Mouse (Mus musculus) hindbrain, embryonic 15.5 days (tissue): ENCODE measurements at regions not wholly inside any gene's neighbourhood (a gene's known extent, or its start where the extent isn't known, plus 50 kb on each side); places are given as distances from the start of the nearest gene placed in this dataset.

Experiments used
- ATAC-seq: fragments of 200-750 bp; cut with Nextera tagmentation; 2 replicates; pipeline ENCODE4 v1.8.0; 2017; ENCODE audit warnings: low read depth, moderate number of reproducible peaks, moderate TSS enrichment; ENCODE audit not compliant: low FRiP score
- H3K27ac ChIP-seq: fragments of 300-500 bp; sonication (generic); replicated peaks from 2 replicates; pipeline ENCODE4 v1.5.1; 2015; ENCODE audit warnings: mild to moderate bottlenecking, inconsistent platforms
- H3K27me3 ChIP-seq: fragments of 300-500 bp; sonication (generic); 2 replicates; pipeline ENCODE4 v1.6.1; 2015; ENCODE audit warnings: control low read depth, inconsistent platforms
- H3K36me3 ChIP-seq: fragments of 300-500 bp; sonication (generic); 2 replicates; pipeline ENCODE4 v1.6.1; 2015; ENCODE audit warnings: control low read depth, inconsistent platforms
- H3K4me1 ChIP-seq: fragments of 300-500 bp; sonication (generic); replicated peaks from 2 replicates; pipeline ENCODE4 v1.6.1; 2015; ENCODE audit warnings: control low read depth, inconsistent platforms
- H3K4me2 ChIP-seq: fragments of 300-500 bp; sonication (generic); 2 replicates; pipeline ENCODE4 v1.6.1; 2015; ENCODE audit warnings: moderate library complexity, mild to moderate bottlenecking, inconsistent platforms
- H3K4me3 ChIP-seq: fragments of 300-500 bp; sonication (generic); 2 replicates; pipeline ENCODE4 v1.5.1; 2015; ENCODE audit warnings: mild to moderate bottlenecking, inconsistent platforms
- H3K9ac ChIP-seq: fragments of 300-500 bp; sonication (generic); 2 replicates; pipeline ENCODE4 v1.6.1; 2015; ENCODE audit warnings: inconsistent platforms
- H3K9me3 ChIP-seq: fragments of 300-500 bp; sonication (generic); 2 replicates; pipeline ENCODE4 v1.6.1; 2016; ENCODE audit warnings: control low read depth, inconsistent platforms
- WGBS: fragments of 180-500 bp; shearing (Covaris S2); methylation state at CpG from one replicate; pipeline ENCODE4 v1.1.7; 2015; 5-methylcytosine and 5-hydroxymethylcytosine counted together

DNA sequence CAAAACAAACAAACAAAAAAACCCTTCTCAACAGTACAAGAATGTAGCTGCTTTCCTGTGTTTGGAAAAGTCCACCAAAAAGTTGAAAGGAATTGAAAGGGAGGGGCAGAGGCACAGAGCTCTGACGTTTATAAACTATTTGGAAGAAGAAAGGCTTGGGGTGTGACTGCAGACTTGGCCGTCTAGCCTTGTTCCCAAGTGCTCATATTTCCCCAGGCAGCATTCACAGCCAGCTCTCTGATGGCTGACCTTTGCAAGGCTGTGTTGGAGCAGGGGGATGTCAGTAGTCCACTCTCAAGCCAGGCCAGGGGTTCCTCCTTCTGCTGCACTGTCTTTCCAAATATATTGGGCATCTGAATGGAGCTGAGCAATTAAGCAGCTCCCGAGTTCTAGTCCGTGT is 534.5 kb downstream of the 1700129C05Rik start:
- H3K27me3 ChIP-seq, result no peaks in the 10 kb centered on the region
- H3K4me3 ChIP-seq, result no peak overlapping the region
- H3K4me1 ChIP-seq, result no peaks in the 10 kb centered on the region
- 60% methylated on average over 4 of the region's 4 CpGs for WGBS
- no peak for ATAC-seq
- no peaks in the 10 kb centered on the region for H3K36me3 ChIP-seq
- H3K9ac ChIP-seq, result no peak overlapping the region
- H3K27ac ChIP-seq, result no peak overlapping the region
- H3K9me3 ChIP-seq, result no peaks in the 10 kb centered on the region
- no peak overlapping the region for H3K4me2 ChIP-seq

DNA sequence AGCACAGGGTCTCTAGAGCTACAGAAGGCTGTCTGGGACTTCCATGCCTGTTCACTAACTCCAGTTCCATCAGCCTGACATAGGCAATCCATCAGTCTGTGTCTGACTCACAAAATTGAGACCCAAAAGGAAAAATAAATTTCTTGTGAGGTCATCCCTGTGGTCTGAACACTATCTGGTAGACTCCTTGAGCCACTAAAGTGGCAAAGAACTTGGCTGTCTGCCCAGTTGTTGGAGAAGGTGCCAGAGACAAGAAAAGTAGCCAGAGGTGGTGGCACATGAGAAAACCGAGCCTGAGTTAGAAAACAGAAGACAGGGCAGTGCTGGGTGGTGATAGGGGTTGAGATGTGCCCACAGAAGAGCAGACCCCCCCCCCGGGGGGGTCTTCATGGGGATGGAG is 535.0 kb downstream of the 1700129C05Rik start:
- 64% methylated on average over 2 of the region's 2 CpGs for WGBS
- H3K4me2 ChIP-seq, result no peak overlapping the region

DNA sequence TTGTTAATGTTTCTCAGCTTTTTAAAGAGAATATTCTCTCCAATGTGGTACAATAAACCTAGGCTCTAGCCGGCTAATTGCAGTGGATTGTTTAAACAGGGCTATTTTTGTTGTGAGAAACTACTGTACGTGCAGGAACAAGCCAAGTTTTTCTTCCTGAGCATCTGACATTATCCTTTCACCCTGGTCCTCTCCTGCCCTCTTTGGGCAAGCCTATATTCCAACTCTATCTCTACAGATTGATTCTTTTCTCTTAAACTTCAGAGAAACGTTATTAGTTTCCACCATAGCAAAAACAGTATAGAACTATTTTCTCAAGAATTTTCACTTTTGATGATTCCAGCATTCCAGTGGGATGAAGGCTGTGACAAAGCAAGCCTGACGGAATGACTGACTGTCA is 535.2 kb downstream of the Fgf9 start:
- Histone ChIP-seq H3K4me2 (no peak overlapping the region), H3K9me3 (no peaks in the 10 kb centered on the region), H3K27me3 (no peaks in the 10 kb centered on the region), H3K36me3 (no peaks in the 10 kb centered on the region), H3K4me3 (no peak overlapping the region), H3K27ac (no peak overlapping the region), H3K4me1 (no peaks in the 10 kb centered on the region), H3K9ac (no peak overlapping the region)
- ATAC-seq, result no peak
- WGBS, result 78% methylated on average over 4 of the region's 4 CpGs

More for the DNA sequence above, 535.0 kb downstream of the 1700129C05Rik start:
- H3K9ac ChIP-seq, result no peak overlapping the region
- no peaks in the 10 kb centered on the region for H3K36me3 ChIP-seq
- no peak for ATAC-seq
- H3K4me1 ChIP-seq, result no peaks in the 10 kb centered on the region
- no peaks in the 10 kb centered on the region for H3K27me3 ChIP-seq
- no peaks in the 10 kb centered on the region for H3K9me3 ChIP-seq
- H3K27ac ChIP-seq, result no peak overlapping the region
- H3K4me3 ChIP-seq, result no peak overlapping the region

DNA sequence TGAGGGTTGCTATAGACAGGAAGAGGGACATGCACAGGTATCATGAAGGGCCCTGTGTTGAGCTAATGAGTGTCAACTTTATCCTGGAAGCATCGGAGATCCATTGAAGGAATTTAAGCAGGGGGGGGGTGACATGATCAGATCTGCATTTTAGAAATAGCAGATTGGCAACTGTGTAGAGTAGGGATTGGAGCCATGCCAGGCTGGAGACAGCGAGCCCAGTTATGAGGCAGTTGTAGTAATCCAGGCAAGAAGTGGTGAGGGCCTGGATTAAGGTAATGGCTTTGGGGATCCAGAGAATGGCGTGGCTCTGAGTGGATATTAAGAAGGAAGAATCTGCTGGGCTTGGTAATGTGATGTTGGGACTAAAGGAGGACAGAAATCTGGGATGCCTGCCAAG is 528.5 kb downstream of the Fgf9 start:
- no peak overlapping the region for H3K4me2 ChIP-seq
- no peaks in the 10 kb centered on the region for H3K36me3 ChIP-seq
- H3K4me1 ChIP-seq, result no peaks in the 10 kb centered on the region
- no peaks in the 10 kb centered on the region for H3K27me3 ChIP-seq
- no peaks in the 10 kb centered on the region for H3K9me3 ChIP-seq
- WGBS, result 79% methylated on average over 3 of the region's 3 CpGs
- H3K9ac ChIP-seq, result no peak overlapping the region
- ATAC-seq, result no peak
- H3K4me3 ChIP-seq, result no peak overlapping the region
- H3K27ac ChIP-seq, result no peak overlapping the region

DNA sequence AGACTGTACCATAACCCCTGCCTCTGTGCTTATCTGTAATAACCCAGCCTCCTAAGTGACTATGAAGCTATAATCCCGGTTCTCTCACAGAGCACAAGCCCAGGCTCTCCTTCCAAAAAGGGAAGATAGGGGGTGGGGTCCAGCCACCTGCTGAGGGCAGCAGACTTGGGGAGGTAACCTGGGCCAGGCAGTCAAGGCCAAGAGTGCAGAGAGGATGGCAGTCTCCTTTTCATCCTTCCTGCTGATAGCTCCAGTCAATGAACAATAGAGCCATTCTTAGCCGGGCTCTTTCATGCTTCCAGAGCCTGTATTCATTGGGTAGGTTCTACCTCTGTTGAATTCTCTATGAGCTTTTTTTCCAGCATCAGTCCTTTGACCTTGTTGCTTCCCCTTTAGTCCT is 527.5 kb downstream of the Fgf9 start:
- H3K4me3 ChIP-seq, result no peak overlapping the region
- WGBS, result 11% methylated on average over 2 of the region's 2 CpGs
- no peak for ATAC-seq

DNA sequence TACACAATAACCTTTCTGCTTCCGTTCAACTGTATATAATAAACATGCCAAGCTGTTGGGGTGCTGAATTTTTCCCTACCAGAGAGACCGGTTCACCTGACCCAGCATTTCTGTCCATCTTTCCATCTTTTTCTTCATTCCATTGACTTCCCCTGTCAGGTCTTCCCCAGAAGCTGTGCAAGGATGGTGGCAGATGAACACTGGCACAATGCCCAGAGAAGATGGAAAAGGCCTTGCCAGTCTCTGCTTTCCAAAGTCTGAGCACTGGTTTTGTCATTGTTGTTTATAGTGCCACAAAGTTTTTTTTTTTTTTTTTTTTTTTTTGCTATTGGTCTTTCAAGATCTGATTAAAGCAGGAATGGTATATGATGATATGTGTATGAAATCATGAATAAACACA is 526.6 kb downstream of the Fgf9 start:
- WGBS, result 96% methylated on average over 2 of the region's 2 CpGs
- Histone ChIP-seq H3K4me3 (no peak overlapping the region), H3K9me3 (no peaks in the 10 kb centered on the region), H3K27me3 (no peaks in the 10 kb centered on the region), H3K4me1 (no peaks in the 10 kb centered on the region), H3K27ac (no peak overlapping the region), H3K36me3 (no peaks in the 10 kb centered on the region), H3K9ac (no peak overlapping the region), H3K4me2 (no peak overlapping the region)
- ATAC-seq, result no peak

More for the DNA sequence above, 527.5 kb downstream of the Fgf9 start:
- Histone ChIP-seq H3K9ac (no peak overlapping the region), H3K27ac (no peak overlapping the region), H3K4me1 (no peaks in the 10 kb centered on the region), H3K27me3 (no peaks in the 10 kb centered on the region), H3K9me3 (no peaks in the 10 kb centered on the region), H3K36me3 (no peaks in the 10 kb centered on the region), H3K4me2 (no peak overlapping the region)

DNA sequence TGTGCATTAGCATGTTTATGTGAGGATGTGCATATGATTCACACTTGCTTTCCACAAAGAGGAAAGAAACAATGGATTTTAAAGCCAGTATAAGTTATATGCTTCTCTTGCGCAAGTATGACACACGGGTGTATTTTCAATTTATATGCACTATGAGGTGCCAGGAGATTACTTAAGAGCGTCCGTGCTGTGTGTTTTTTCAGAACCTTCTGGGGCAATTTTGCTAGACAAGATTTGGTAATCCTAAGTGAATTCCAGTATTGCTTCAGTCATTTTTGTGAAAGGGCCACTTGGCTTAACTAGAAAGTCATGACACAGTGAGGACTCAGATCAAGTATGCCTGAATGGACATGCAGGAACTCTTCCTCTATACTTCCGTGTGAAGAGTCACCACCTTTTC is 511.5 kb downstream of the Fgf9 start:
- no peaks in the 10 kb centered on the region for H3K36me3 ChIP-seq
- ATAC-seq, result no peak
- H3K4me1 ChIP-seq, result no peaks in the 10 kb centered on the region
- no peak overlapping the region for H3K27ac ChIP-seq
- WGBS, result 94% methylated on average over 5 of the region's 5 CpGs
- no peak overlapping the region for H3K4me2 ChIP-seq
- no peak overlapping the region for H3K9ac ChIP-seq
- H3K27me3 ChIP-seq, result no peaks in the 10 kb centered on the region
- no peak overlapping the region for H3K4me3 ChIP-seq
- no peaks in the 10 kb centered on the region for H3K9me3 ChIP-seq

DNA sequence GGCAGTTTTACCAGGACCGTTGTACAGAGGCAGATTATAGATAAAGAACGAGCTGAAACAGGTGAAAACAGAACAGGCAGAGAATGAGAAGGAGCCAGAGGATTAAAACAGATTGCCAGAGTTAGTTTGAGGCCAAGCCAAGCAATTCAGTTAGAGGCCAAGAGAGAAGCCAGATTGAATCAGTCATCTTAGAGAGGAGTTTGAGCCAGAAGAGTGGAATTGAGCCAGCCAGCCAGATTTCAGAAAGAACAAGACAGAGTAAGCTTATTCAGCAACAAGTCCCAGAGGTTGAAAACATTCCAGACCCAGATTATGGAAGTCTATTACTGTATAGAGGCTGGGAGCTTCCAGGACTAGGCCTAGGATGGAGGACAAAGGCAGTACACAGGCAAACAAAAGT is 499.7 kb downstream of the Fgf9 start:
- Histone ChIP-seq H3K4me1 (no peaks in the 10 kb centered on the region), H3K9ac (no peak overlapping the region), H3K4me3 (no peak overlapping the region), H3K4me2 (no peak overlapping the region), H3K27me3 (no peaks in the 10 kb centered on the region), H3K36me3 (no peaks in the 10 kb centered on the region), H3K27ac (no peak overlapping the region), H3K9me3 (no peaks in the 10 kb centered on the region)
- no peak for ATAC-seq
- WGBS, result 93% methylated on average over 2 of the region's 2 CpGs

DNA sequence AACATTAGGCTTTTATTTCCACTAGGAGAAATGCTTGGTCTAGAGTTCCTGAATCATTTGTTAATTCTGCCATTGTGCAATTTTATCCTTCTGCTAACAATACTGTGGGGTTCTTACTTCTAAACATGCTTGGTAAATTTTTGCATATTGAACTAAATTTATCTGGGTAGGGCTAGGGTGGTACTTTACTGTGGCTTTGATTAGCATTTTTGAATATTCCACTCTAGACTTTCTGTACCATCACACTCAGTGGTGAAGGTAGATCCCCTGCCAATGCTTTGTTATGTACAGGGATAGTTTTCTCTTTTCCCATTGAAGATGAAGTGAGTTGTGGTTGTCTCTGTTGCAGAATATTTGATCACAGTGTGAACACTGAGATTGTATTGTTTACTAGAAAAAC is 497.1 kb downstream of the Fgf9 start:
- Histone ChIP-seq H3K9me3 (no peaks in the 10 kb centered on the region), H3K4me1 (no peaks in the 10 kb centered on the region), H3K36me3 (no peaks in the 10 kb centered on the region), H3K27ac (no peak overlapping the region), H3K9ac (no peak overlapping the region), H3K27me3 (no peaks in the 10 kb centered on the region), H3K4me2 (no peak overlapping the region), H3K4me3 (no peak overlapping the region)
- no peak for ATAC-seq

DNA sequence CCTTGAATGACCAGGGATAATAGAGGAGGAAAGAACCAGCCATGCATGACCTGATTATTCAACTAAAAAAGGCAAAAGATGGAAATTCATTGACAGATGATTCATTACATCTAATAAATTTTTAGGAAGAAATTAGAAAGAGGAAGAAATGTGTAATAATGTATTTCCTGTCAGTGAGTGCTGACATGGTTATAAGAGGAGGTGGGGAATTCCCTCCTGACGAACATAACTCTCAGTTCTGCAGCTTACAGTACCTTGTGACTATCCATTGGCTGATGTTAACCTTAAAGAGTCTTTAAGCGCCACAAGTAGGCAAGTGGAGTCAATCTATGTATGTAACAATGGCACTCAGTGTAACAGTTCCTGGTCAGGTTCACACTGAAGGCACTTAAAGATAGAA is 492.7 kb downstream of the Fgf9 start:
- Histone ChIP-seq H3K27me3 (no peaks in the 10 kb centered on the region), H3K4me3 (no peak overlapping the region), H3K4me2 (no peak overlapping the region), H3K27ac (no peak overlapping the region), H3K4me1 (no peaks in the 10 kb centered on the region), H3K9me3 (no peaks in the 10 kb centered on the region), H3K9ac (no peak overlapping the region), H3K36me3 (no peaks in the 10 kb centered on the region)
- WGBS, result 86% methylated on average over 2 of the region's 2 CpGs
- ATAC-seq, result no peak

DNA sequence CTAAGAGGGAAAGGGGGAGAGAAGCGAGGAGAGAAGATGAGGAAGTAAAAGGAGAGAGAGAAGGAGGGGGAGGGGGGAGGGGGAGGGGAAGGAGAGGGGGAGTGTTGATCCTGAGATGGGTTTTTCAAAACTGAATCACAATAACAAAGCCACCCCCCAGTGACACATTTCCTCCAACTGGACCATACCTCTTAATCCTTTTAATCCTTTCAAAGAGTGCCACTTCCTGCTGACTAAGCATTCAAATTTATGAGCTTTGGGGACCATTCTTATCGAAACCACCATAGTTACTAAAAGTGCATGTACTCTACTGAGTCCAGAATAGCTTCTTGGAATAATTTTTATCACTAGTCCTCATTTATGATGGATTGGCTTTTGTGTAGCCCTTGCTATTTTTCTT is 480.4 kb downstream of the Fgf9 start:
- ATAC-seq, result no peak
- Histone ChIP-seq H3K9ac (no peak overlapping the region), H3K27me3 (no peaks in the 10 kb centered on the region), H3K4me3 (no peak overlapping the region), H3K27ac (no peak overlapping the region), H3K4me1 (no peaks in the 10 kb centered on the region), H3K9me3 (no peaks in the 10 kb centered on the region), H3K36me3 (no peaks in the 10 kb centered on the region), H3K4me2 (no peak overlapping the region)
- 69% methylated on average over 2 of the region's 2 CpGs for WGBS

DNA sequence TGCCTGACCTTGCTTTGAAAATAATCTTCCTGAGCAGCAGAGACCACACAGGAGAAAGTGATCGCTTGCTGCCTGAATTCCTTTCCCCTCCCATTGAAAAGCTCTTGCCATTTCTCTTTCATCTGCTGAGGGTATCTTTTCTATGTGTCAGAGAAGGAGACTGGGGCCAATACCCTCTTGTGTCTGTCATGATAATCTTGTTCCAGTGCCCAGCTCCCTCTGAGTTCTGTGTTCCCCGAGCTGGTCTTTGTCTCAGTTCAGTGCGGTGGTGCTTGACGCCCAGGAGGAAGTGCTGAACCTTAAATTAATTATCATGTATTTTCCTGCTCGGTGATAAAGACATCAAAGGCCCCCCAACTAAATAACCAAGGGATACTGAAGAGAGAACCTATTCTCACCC is 475.4 kb downstream of the Fgf9 start:
- Histone ChIP-seq H3K9me3 (no peaks in the 10 kb centered on the region), H3K36me3 (no peaks in the 10 kb centered on the region), H3K4me3 (no peak overlapping the region), H3K9ac (no peak overlapping the region), H3K4me1 (no peaks in the 10 kb centered on the region), H3K4me2 (no peak overlapping the region), H3K27ac (no peak overlapping the region), H3K27me3 (no peaks in the 10 kb centered on the region)
- ATAC-seq, result no peak
- 13% methylated on average over 5 of the region's 5 CpGs for WGBS

DNA sequence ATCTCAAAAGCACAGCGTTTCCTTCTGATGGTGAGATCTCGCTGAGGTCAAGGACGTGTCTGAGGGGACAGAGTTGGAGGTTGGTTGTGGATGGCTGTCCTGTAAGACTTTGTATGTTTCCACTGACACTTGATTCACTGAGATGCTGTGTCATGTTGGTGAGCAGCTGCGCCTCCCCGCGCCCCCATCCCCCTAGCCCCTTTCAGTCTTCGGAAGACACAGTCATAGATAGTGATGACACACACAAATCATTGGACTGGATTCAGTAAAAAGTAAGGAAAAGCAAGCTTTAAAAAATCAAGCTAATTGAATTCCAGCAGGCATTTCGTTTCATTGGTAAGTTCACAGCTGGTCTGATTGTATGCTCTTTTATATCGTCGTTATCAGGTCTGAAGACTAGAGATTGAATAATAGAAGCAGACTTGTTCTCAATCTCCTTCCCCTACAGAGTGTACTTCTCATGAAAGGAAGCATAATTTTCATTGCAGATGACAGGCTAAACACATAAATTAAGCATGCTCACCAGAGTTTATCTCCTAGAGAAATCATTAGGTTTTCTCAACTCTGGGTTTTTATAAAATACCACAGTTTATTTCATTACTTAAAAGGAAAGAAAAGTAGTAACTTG is 472.9 kb downstream of the Fgf9 start:
- H3K27ac ChIP-seq, result no peak overlapping the region
- H3K36me3 ChIP-seq, result no peaks in the 10 kb centered on the region
- no peak overlapping the region for H3K9ac ChIP-seq
- no peaks in the 10 kb centered on the region for H3K27me3 ChIP-seq
- no peak overlapping the region for H3K4me3 ChIP-seq
- H3K9me3 ChIP-seq, result no peaks in the 10 kb centered on the region
- 88% methylated on average over 10 of the region's 10 CpGs for WGBS
- no peak overlapping the region for H3K4me2 ChIP-seq
- no peak for ATAC-seq
- H3K4me1 ChIP-seq, result no peaks in the 10 kb centered on the region
